Mouse (Mus musculus) cerebellum, postnatal 25 days (tissue): ENCODE results near the gene Rin2.
"Not testable (repeated sequence)": the region's sequence is repeated elsewhere in the genome, so short reads cannot be mapped to it uniquely, and the experiment has no call there.

ENCODE experiments used
- DNase-seq, 2 experiments: peaks; one replicate each; pipeline ENCODE4 v3.0.0; 2021; ENCODE audit warnings: mixed read lengths in 2 of 2

Rin2 gene

GRCm38 (mm10) chr2:145684891-145685290 is 9.9 kb downstream of the Rin2 start:
- no peak for DNase-seq

- no peak for DNase-seq
These were observed 11.0 kb downstream of the Rin2 start for GRCm38 (mm10) chr2:145686017-145686416.

- no peak for DNase-seq
These were observed 16.5 kb downstream of the Rin2 start for GRCm38 (mm10) chr2:145691367-145692009.

- no peak for DNase-seq
These were observed 22.1 kb downstream of the Rin2 start for GRCm38 (mm10) chr2:145697160-145697559.

GRCm38 (mm10) chr2:145699414-145700071 is 24.5 kb downstream of the Rin2 start:
- peak; percentile 31 to 55 for DNase-seq

- DNase-seq: no peak
These were observed 25.4 kb downstream of the Rin2 start for GRCm38 (mm10) chr2:145700237-145700985.

- DNase-seq: no peak
These were observed 26.8 kb downstream of the Rin2 start for GRCm38 (mm10) chr2:145701605-145702335.

- DNase-seq: no peak
These were observed 29.7 kb downstream of the Rin2 start for GRCm38 (mm10) chr2:145704738-145705137.

- no peak for DNase-seq
These were observed 34.8 kb downstream of the Rin2 start for GRCm38 (mm10) chr2:145709727-145710389.

GRCm38 (mm10) chr2:145711512-145711911 is 36.5 kb downstream of the Rin2 start:
- no peak for DNase-seq

GRCm38 (mm10) chr2:145712026-145712425 is 37.0 kb downstream of the Rin2 start:
- DNase-seq: no peak

- DNase-seq: no peak
These were observed 42.5 kb downstream of the Rin2 start for GRCm38 (mm10) chr2:145717539-145717938.

GRCm38 (mm10) chr2:145718624-145719183 is 43.7 kb downstream of the Rin2 start:
- DNase-seq: no peak

- DNase-seq: no peak
These were observed 45.1 kb downstream of the Rin2 start for GRCm38 (mm10) chr2:145720157-145720556.

- DNase-seq: no peak
These were observed 45.7 kb downstream of the Rin2 start for GRCm38 (mm10) chr2:145720743-145721142.

- DNase-seq: not testable (repeated sequence)
These were observed 47.3 kb downstream of the Rin2 start for GRCm38 (mm10) chr2:145722304-145722703.

- DNase-seq: no peak
These were observed 49.3 kb downstream of the Rin2 start for GRCm38 (mm10) chr2:145724288-145724687.

GRCm38 (mm10) chr2:145729414-145729813 is 54.4 kb downstream of the Rin2 start:
- no peak for DNase-seq

- no peak for DNase-seq
These were observed 55.3 kb downstream of the Rin2 start for GRCm38 (mm10) chr2:145730189-145730880.

GRCm38 (mm10) chr2:145730905-145731304 is 55.9 kb downstream of the Rin2 start:
- DNase-seq: no peak

GRCm38 (mm10) chr2:145735079-145735478 is 60.1 kb downstream of the Rin2 start:
- peak in 1 of 2 experiments; percentile 16 for DNase-seq

- DNase-seq: no peak
These were observed 61.5 kb downstream of the Rin2 start for GRCm38 (mm10) chr2:145736543-145736942.
